Mouse (Mus musculus) bone marrow macrophage, adult 2 months (primary cell): Measurements from ENCODE around the gene Hamp2.

Experiments used
- CTCF ChIP-seq: IDR thresholded peaks from 2 replicates; pipeline ENCODE4 v1.5.1; 2012; ENCODE audit warnings: low read depth, mild to moderate bottlenecking, low read length, moderate library complexity
- POLR2A ChIP-seq: IDR thresholded peaks from 2 replicates; pipeline ENCODE4 v1.6.1; 2012; ENCODE audit warnings: mild to moderate bottlenecking, low read depth, low read length, borderline replicate concordance

GRCm38 (mm10) chr7:30973501-30974289, 49.2 kb upstream of the Hamp2 start, which contains the start of gene Fam187b:
- peak; percentile 71 for TF ChIP-seq CTCF
- TF ChIP-seq POLR2A, result no peak
